Mouse (Mus musculus) olfactory bulb, adult 2 months (tissue): Measurements from ENCODE around the gene Adi1. TPM values are rescaled to one million over a fixed set of nuclear protein-coding genes. Genes with fewer than 3 reads are reported as not detected.

ENCODE experiments used
- H3K27ac ChIP-seq: fragments of 200-500 bp; 2 replicates; pipeline ENCODE4 v1.5.1; 2012; ENCODE audit warnings: low read depth, low read length; ENCODE audit not compliant: insufficient read depth
- H3K4me1 ChIP-seq: fragments of 200-500 bp; 2 replicates; pipeline ENCODE4 v1.6.1; 2012; ENCODE audit warnings: low read length; ENCODE audit not compliant: control insufficient read depth, insufficient read depth
- H3K4me3 ChIP-seq: fragments of 200-500 bp; 2 replicates; pipeline ENCODE4 v1.5.1; 2012; ENCODE audit warnings: mild to moderate bottlenecking, low read depth, low read length, moderate library complexity; ENCODE audit not compliant: insufficient read depth
- CTCF ChIP-seq: fragments of 200-500 bp; IDR thresholded peaks from 2 replicates; pipeline ENCODE4 v1.5.1; 2012; ENCODE audit warnings: low read depth, mild to moderate bottlenecking, low read length, moderate library complexity; ENCODE audit not compliant: insufficient read depth
- POLR2A ChIP-seq: fragments of 200-500 bp; IDR thresholded peaks from 2 replicates; pipeline ENCODE4 v1.6.1; 2012; ENCODE audit warnings: mild to moderate bottlenecking, low read depth, low read length, moderate library complexity; ENCODE audit not compliant: insufficient read depth
- WGBS: fragments of 180-500 bp; shearing (Covaris S2); methylation state at CpG from one replicate; pipeline ENCODE4 v1.1.7; 2018; 5-methylcytosine and 5-hydroxymethylcytosine counted together
- polyA plus RNA-seq: library from polyadenylated mRNA; stranded (reverse); fragments of >200 nt; gene quantifications from 2 replicates; pipeline ENCODE4 v1.2.4, GENCODE M21; 2012; ENCODE audit warnings: low replicate concordance; ENCODE audit not compliant: missing spikeins, insufficient read depth, insufficient read length

The Adi1 gene
- polyA plus RNA-seq, 1 experiment = not detected

GRCm38 (mm10) chr12:28649141-28650110 is 25.6 kb upstream of the Adi1 start, which contains the start of gene Rnaseh1:
Gene Rnaseh1, plus strand, starts transcription at chr12:28649602.
- H3K4me3 ChIP-seq = peak within 1 kb of the TSS; percentile 76
- 2% methylated on average over 52 of the region's 52 CpGs for WGBS
- peak within 1 kb of the TSS; percentile 53; the same call in 1 of the 2 replicates for H3K27ac ChIP-seq
- H3K4me1 ChIP-seq = peaks cover 3% of the 10 kb centered on the region; the same call in 1 of the 2 replicates
- no peak for TF ChIP-seq CTCF
- peak; percentile 82 for TF ChIP-seq POLR2A

- 83% methylated on average over 4 of the region's 4 CpGs for WGBS
- Histone ChIP-seq H3K27ac (no peak overlapping the region), H3K4me3 (no peak overlapping the region), H3K4me1 (no peaks in the 10 kb centered on the region)
- TF ChIP-seq CTCF (no peak), POLR2A (no peak)
Measured at GRCm38 (mm10) chr12:28662628-28663027, 12.4 kb upstream of the Adi1 start.

GRCm38 (mm10) chr12:28666734-28667133 is 8.3 kb upstream of the Adi1 start:
- no peak for TF ChIP-seq CTCF
- no peak for TF ChIP-seq POLR2A
- no peak overlapping the region for H3K4me3 ChIP-seq
- H3K4me1 ChIP-seq = no peaks in the 10 kb centered on the region

GRCm38 (mm10) chr12:28667287-28667686 is 7.7 kb upstream of the Adi1 start:
- Histone ChIP-seq H3K4me3 (no peak overlapping the region), H3K27ac (no peak overlapping the region), H3K4me1 (no peaks in the 10 kb centered on the region)
- TF ChIP-seq CTCF = no peak
- no peak for TF ChIP-seq POLR2A
- WGBS = 61% methylated on average over 8 of the region's 8 CpGs

More at GRCm38 (mm10) chr12:28666734-28667133, 8.3 kb upstream of the Adi1 start:
- H3K27ac ChIP-seq = no peak overlapping the region
- WGBS = 68% methylated on average over 4 of the region's 4 CpGs

GRCm38 (mm10) chr12:28674038-28674720 is 852 bp upstream of the Adi1 start:
- no peak for TF ChIP-seq POLR2A
- TF ChIP-seq CTCF = no peak
- no peak overlapping the region for H3K27ac ChIP-seq
- peaks cover 7% of the 10 kb centered on the region for H3K4me1 ChIP-seq
- H3K4me3 ChIP-seq = no peak overlapping the region
- 84% methylated on average over 10 of the region's 10 CpGs for WGBS

GRCm38 (mm10) chr12:28675925-28676209 is 836 bp downstream of the Adi1 start:
- no peak for TF ChIP-seq POLR2A
- no peak for TF ChIP-seq CTCF
- WGBS = 66% methylated on average over 5 of the region's 5 CpGs
- peaks cover 7% of the 10 kb centered on the region for H3K4me1 ChIP-seq

GRCm38 (mm10) chr12:28684674-28685073 is 9.6 kb downstream of the Adi1 start:
- H3K4me3 ChIP-seq = no peak overlapping the region
- 0 out of 2 replicates have a peak, but pooled peaks cover 2% of the 10 kb centered on the region for H3K4me1 ChIP-seq
- 52% methylated on average over 1 of the region's 1 CpGs for WGBS
- TF ChIP-seq POLR2A (no peak), CTCF (no peak)
- no peak overlapping the region for H3K27ac ChIP-seq

More at GRCm38 (mm10) chr12:28675925-28676209, 836 bp downstream of the Adi1 start:
- peak overlapping the region; percentile 83 for H3K4me3 ChIP-seq
- peak overlapping the region; percentile 96 for H3K27ac ChIP-seq

- Histone ChIP-seq H3K27ac (no peak overlapping the region), H3K4me1 (0 out of 2 replicates have a peak, but pooled peaks cover 2% of the 10 kb centered on the region), H3K4me3 (no peak overlapping the region)
- no peak for TF ChIP-seq CTCF
- TF ChIP-seq POLR2A = no peak
- WGBS = 90% methylated on average over 3 of the region's 3 CpGs
Measured at GRCm38 (mm10) chr12:28685771-28686170, 10.7 kb downstream of the Adi1 start.
